Mouse (Mus musculus) forebrain, postnatal 0 days (tissue): ENCODE measurements at regions not wholly inside any gene's neighbourhood (a gene's known extent, or its start where the extent isn't known, plus 50 kb on each side); places are given as distances from the start of the nearest gene placed in this dataset.

Source experiments
- ATAC-seq: fragments of 200-750 bp; cut with Nextera tagmentation; 2 replicates; pipeline ENCODE4 v1.8.0; 2017; ENCODE audit warnings: mild to moderate bottlenecking, moderate library complexity
- DNase-seq: peaks from one replicate; pipeline ENCODE4 v3.0.0-alpha.2; 2015
- H3K27ac ChIP-seq: fragments of 300-500 bp; sonication (generic); 2 replicates; pipeline ENCODE4 v1.5.1; 2014; ENCODE audit warnings: low read depth, mild to moderate bottlenecking, antibody characterized with exemption, low read length, moderate library complexity, mixed read lengths
- H3K27me3 ChIP-seq: fragments of 300-500 bp; sonication (generic); 2 replicates; pipeline ENCODE4 v1.6.1; 2014; ENCODE audit warnings: mild to moderate bottlenecking, low read length, mixed read lengths; ENCODE audit not compliant: insufficient read depth
- H3K36me3 ChIP-seq: fragments of 300-500 bp; sonication (generic); 2 replicates; pipeline ENCODE4 v1.6.1; 2014; ENCODE audit warnings: mild to moderate bottlenecking, moderate library complexity; ENCODE audit not compliant: insufficient read depth
- H3K4me1 ChIP-seq: fragments of 300-500 bp; sonication (generic); 2 replicates; pipeline ENCODE4 v1.6.1; 2014; ENCODE audit warnings: antibody characterized with exemption; ENCODE audit not compliant: insufficient read depth
- H3K4me2 ChIP-seq: fragments of 300-500 bp; sonication (generic); 2 replicates; pipeline ENCODE4 v1.6.1; 2014; ENCODE audit warnings: low read depth, mild to moderate bottlenecking, moderate library complexity
- H3K4me3 ChIP-seq: fragments of 300-500 bp; sonication (generic); 2 replicates; pipeline ENCODE4 v1.5.1; 2014; ENCODE audit warnings: low read depth, low read length, mixed read lengths
- H3K9ac ChIP-seq: fragments of 300-500 bp; sonication (generic); 2 replicates; pipeline ENCODE4 v1.6.1; 2014; ENCODE audit warnings: mild to moderate bottlenecking
- H3K9me3 ChIP-seq: fragments of 300-500 bp; sonication (generic); 2 replicates; pipeline ENCODE4 v1.6.1; 2016; ENCODE audit warnings: low read length
- CTCF ChIP-seq: sonication (generic); IDR thresholded peaks from 2 replicates; pipeline ENCODE4 v1.5.1; 2016; ENCODE audit warnings: antibody characterized with exemption, control low read depth, low read depth
- WGBS: fragments of 180-500 bp; shearing (Covaris S2); extraction: QIAGEN DNeasy Blood & Tissue Kit; methylation state at CpG from one replicate; pipeline ENCODE4 v1.1.7; 2014; 5-methylcytosine and 5-hydroxymethylcytosine counted together

- H3K9me3 ChIP-seq = no peaks in the 10 kb centered on the region
- H3K4me2 ChIP-seq = no peak overlapping the region
- ATAC-seq (no peak), DNase-seq (no peak)
- H3K9ac ChIP-seq = no peak overlapping the region
- H3K4me1 ChIP-seq = no peaks in the 10 kb centered on the region
- TF ChIP-seq CTCF = no peak
- no peaks in the 10 kb centered on the region for H3K27me3 ChIP-seq
- no peaks in the 10 kb centered on the region for H3K36me3 ChIP-seq
- no peak overlapping the region for H3K27ac ChIP-seq
- H3K4me3 ChIP-seq = no peak overlapping the region
- WGBS = 35% methylated on average over 2 of the region's 2 CpGs
Observed at GRCm38 (mm10) chr2:146646973-146647282, 134.8 kb upstream of the Ralgapa2 start.

GRCm38 (mm10) chr2:146661346-146661745 is 149.2 kb upstream of the Ralgapa2 start:
- WGBS = 31% methylated on average over 3 of the region's 3 CpGs
- ATAC-seq = no peak
- Histone ChIP-seq H3K4me2 (no peak overlapping the region), H3K4me1 (no peaks in the 10 kb centered on the region), H3K36me3 (no peaks in the 10 kb centered on the region), H3K27me3 (peaks cover 3% of the 10 kb centered on the region; the same call in 1 of the 2 replicates), H3K9me3 (no peaks in the 10 kb centered on the region), H3K4me3 (no peak overlapping the region), H3K9ac (no peak overlapping the region), H3K27ac (no peak overlapping the region)
- no peak for DNase-seq
- TF ChIP-seq CTCF = no peak

- ATAC-seq = no peak
- no peaks in the 10 kb centered on the region for H3K4me1 ChIP-seq
- H3K9me3 ChIP-seq = no peaks in the 10 kb centered on the region
- no peak overlapping the region for H3K4me2 ChIP-seq
- WGBS = 32% methylated on average over 2 of the region's 2 CpGs
- DNase-seq = no peak
- no peak overlapping the region for H3K27ac ChIP-seq
- no peak overlapping the region for H3K4me3 ChIP-seq
- no peak for TF ChIP-seq CTCF
- H3K36me3 ChIP-seq = no peaks in the 10 kb centered on the region
- no peak overlapping the region for H3K9ac ChIP-seq
- no peaks in the 10 kb centered on the region for H3K27me3 ChIP-seq
Observed at GRCm38 (mm10) chr2:146672761-146673160, 160.6 kb upstream of the Ralgapa2 start.

- DNase-seq (no peak), ATAC-seq (no peak)
- 80% methylated on average over 3 of the region's 3 CpGs for WGBS
- no peak for TF ChIP-seq CTCF
- no peaks in the 10 kb centered on the region for H3K4me1 ChIP-seq
- no peaks in the 10 kb centered on the region for H3K9me3 ChIP-seq
- H3K36me3 ChIP-seq = no peaks in the 10 kb centered on the region
- H3K4me2 ChIP-seq = no peak overlapping the region
- H3K27me3 ChIP-seq = no peaks in the 10 kb centered on the region
- no peak overlapping the region for H3K9ac ChIP-seq
- H3K27ac ChIP-seq = no peak overlapping the region
- no peak overlapping the region for H3K4me3 ChIP-seq
Observed at GRCm38 (mm10) chr2:146681979-146682378, 169.8 kb upstream of the Ralgapa2 start.

GRCm38 (mm10) chr2:146685854-146686507 is 169.7 kb upstream of the Kiz start:
- Histone ChIP-seq H3K4me1 (no peaks in the 10 kb centered on the region), H3K4me2 (no peak overlapping the region)

GRCm38 (mm10) chr2:146688544-146688943 is 167.1 kb upstream of the Kiz start:
- no peak for ATAC-seq
- H3K27me3 ChIP-seq = no peaks in the 10 kb centered on the region; the same call in 1 of the 2 replicates
- no peak for DNase-seq
- no peaks in the 10 kb centered on the region for H3K4me1 ChIP-seq
- H3K4me3 ChIP-seq = no peak overlapping the region
- H3K4me2 ChIP-seq = no peak overlapping the region
- no peak overlapping the region for H3K27ac ChIP-seq
- H3K36me3 ChIP-seq = no peaks in the 10 kb centered on the region
- H3K9me3 ChIP-seq = no peaks in the 10 kb centered on the region
- 67% methylated on average over 7 of the region's 7 CpGs for WGBS
- H3K9ac ChIP-seq = no peak overlapping the region
- TF ChIP-seq CTCF = no peak

More at GRCm38 (mm10) chr2:146685854-146686507, 169.7 kb upstream of the Kiz start:
- H3K36me3 ChIP-seq = no peaks in the 10 kb centered on the region
- H3K27ac ChIP-seq = no peak overlapping the region
- no peak for TF ChIP-seq CTCF
- 50% methylated on average over 5 of the region's 5 CpGs for WGBS
- no peak overlapping the region for H3K4me3 ChIP-seq
- no peaks in the 10 kb centered on the region for H3K9me3 ChIP-seq
- DNase-seq = no peak
- no peaks in the 10 kb centered on the region; the same call in 1 of the 2 replicates for H3K27me3 ChIP-seq
- H3K9ac ChIP-seq = no peak overlapping the region
- no peak for ATAC-seq

GRCm38 (mm10) chr2:146693484-146693883 is 162.2 kb upstream of the Kiz start:
- no peak for TF ChIP-seq CTCF

More at GRCm38 (mm10) chr2:146693484-146693883, 162.2 kb upstream of the Kiz start:
- whole genome bisulfite sequencing = 34% methylated on average over 2 of the region's 2 CpGs
- ATAC-seq (no peak), DNase-seq (no peak)
- H3K27ac ChIP-seq = no peak overlapping the region
- H3K4me2 ChIP-seq = no peak overlapping the region
- no peaks in the 10 kb centered on the region for H3K4me1 ChIP-seq
- no peaks in the 10 kb centered on the region; the same call in 1 of the 2 replicates for H3K27me3 ChIP-seq
- no peak overlapping the region for H3K4me3 ChIP-seq
- H3K36me3 ChIP-seq = no peaks in the 10 kb centered on the region
- no peaks in the 10 kb centered on the region for H3K9me3 ChIP-seq
- no peak overlapping the region for H3K9ac ChIP-seq
